Mouse (Mus musculus): Measurements from ENCODE around the gene Emp3. TPM values are rescaled to one million over a fixed set of nuclear protein-coding genes. Genes with fewer than 3 reads are reported as not detected.
"Not testable (repeated sequence)": the region's sequence is repeated elsewhere in the genome, so short reads cannot be mapped to it uniquely, and the experiment has no call there.

The Emp3 gene
- 10 to 100 TPM; 38.0 to 42.1 TPM for total RNA-seq (2021)

- peak; percentile 64 for DNase-seq
Observed at GRCm38 (mm10) chr7:45921242-45921621, at the start of gene Emp3. Gene Emp3 (minus strand): TSS chr7:45921404.

- no peak for DNase-seq
Observed at GRCm38 (mm10) chr7:45956611-45957010, 35.4 kb upstream of the Emp3 start.

- DNase-seq = no peak
Observed at GRCm38 (mm10) chr7:45949061-45949460, 27.9 kb upstream of the Emp3 start.

- DNase-seq = not testable (repeated sequence)
Observed at GRCm38 (mm10) chr7:45943280-45943679, 22.1 kb upstream of the Emp3 start.

- no peak for DNase-seq
Observed at GRCm38 (mm10) chr7:45941986-45942385, 20.8 kb upstream of the Emp3 start.

- DNase-seq = no peak
Observed at GRCm38 (mm10) chr7:45939836-45940235, 18.6 kb upstream of the Emp3 start.

GRCm38 (mm10) chr7:45935114-45935513 lies 13.9 kb upstream of the Emp3 start:
- DNase-seq = peak; percentile 74

GRCm38 (mm10) chr7:45933766-45934165 lies 12.6 kb upstream of the Emp3 start:
- DNase-seq = not testable (repeated sequence)

GRCm38 (mm10) chr7:45929688-45930087 lies 8.5 kb upstream of the Emp3 start:
- DNase-seq = no peak

GRCm38 (mm10) chr7:45928626-45929295 lies 7.6 kb upstream of the Emp3 start:
- no peak for DNase-seq

GRCm38 (mm10) chr7:45924429-45924816 lies 3.2 kb upstream of the Emp3 start:
- DNase-seq = peak; percentile 48

GRCm38 (mm10) chr7:45923762-45924428 lies 2.7 kb upstream of the Emp3 start, which contains the start of gene Ccdc114:
Gene Ccdc114 (plus strand): TSS chr7:45924072.
- peak; percentile 84 for DNase-seq

- peak; percentile 95 for DNase-seq
Observed at GRCm38 (mm10) chr7:45922928-45923761, 1.9 kb upstream of the Emp3 start.

- no peak for DNase-seq
Observed at GRCm38 (mm10) chr7:45921950-45922600, 871 bp upstream of the Emp3 start.

- peak; percentile 36 for DNase-seq
Observed at GRCm38 (mm10) chr7:45920583-45921241, 492 bp downstream of the Emp3 start.

GRCm38 (mm10) chr7:45919761-45920160 lies 1.4 kb downstream of the Emp3 start:
- no peak for DNase-seq

GRCm38 (mm10) chr7:45919083-45919671 lies 2.0 kb downstream of the Emp3 start:
- peak; percentile 47 for DNase-seq

- no peak for DNase-seq
Observed at GRCm38 (mm10) chr7:45917926-45918325, 3.3 kb downstream of the Emp3 start.

- no peak for DNase-seq
Observed at GRCm38 (mm10) chr7:45917004-45917704, 4.0 kb downstream of the Emp3 start.

- peak; percentile 79 for DNase-seq
Observed at GRCm38 (mm10) chr7:45916056-45917003, 4.9 kb downstream of the Emp3 start.
